Mouse (Mus musculus) kidney, adult 9 months (tissue): ENCODE results near the gene Tas2r139.
"Not testable (repeated sequence)": the region's sequence is repeated elsewhere in the genome, so short reads cannot be mapped to it uniquely, and the experiment has no call there.

ENCODE experiments used
- DNase-seq: peaks from one replicate; pipeline ENCODE4 v3.0.0; 2022

Tas2r139 gene

DNA sequence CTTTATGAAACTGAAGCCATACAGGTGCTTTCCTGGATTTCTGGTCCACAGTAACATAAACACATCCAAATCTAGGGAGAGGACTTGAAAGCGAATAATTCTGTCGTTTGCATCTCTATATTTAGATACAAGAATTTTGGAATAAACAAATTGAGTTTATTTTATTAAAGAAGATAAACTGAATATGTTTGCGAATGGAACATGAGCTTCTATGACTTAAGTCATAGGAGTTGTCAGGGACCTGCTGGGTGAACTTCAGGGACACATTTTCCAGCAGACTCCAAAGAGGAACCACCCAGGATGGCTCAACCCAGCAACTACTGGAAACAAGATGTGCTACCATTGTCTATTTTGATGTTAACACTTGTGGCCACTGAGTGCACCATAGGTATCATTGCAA is at the start of gene Tas2r139:
Gene Tas2r139 (plus strand): TSS at position 301 of the 400 bp plus-strand sequence.
- DNase-seq, result no peak

DNA sequence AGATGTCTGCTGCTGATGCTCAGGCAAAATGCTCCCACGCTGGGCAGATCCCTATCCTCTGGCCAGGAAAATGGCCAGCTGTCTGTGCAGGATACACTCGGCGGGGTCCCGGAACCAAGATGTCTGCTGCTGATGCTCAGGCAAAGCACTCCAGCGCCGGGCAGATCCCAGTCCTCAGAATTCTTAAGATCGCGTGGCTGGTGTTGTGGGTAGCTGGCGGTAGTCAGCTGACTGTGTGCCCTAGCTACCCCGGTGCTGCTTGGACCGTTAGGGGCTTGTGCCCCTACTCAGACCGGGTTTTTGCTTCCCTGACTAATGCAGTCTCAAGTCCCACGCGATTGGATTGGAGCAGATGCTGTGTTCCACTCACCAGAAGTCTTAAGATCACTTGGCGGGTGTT is 10.4 kb downstream of the Tas2r139 start:
- DNase-seq, result not testable (repeated sequence)

DNA sequence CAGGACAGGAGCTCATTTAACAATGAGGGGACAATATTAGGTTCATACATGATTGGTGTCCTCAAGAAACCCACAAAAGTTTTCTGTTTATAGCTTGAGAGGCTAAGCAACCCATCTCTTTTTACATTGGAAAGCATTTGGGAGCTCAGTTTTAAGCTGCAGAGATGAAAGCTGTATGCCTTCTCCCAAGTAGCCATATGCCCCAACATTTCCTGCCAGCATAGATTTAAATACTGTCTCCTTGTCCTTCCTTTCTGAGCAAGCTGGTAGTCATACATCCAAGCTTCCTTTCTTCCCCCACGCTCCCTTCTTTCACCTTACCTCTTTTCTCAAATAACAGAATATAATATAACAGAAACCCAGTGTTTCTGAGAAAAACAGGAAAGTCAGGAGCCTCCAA is 41.7 kb downstream of the Tas2r139 start:
- no peak for DNase-seq

DNA sequence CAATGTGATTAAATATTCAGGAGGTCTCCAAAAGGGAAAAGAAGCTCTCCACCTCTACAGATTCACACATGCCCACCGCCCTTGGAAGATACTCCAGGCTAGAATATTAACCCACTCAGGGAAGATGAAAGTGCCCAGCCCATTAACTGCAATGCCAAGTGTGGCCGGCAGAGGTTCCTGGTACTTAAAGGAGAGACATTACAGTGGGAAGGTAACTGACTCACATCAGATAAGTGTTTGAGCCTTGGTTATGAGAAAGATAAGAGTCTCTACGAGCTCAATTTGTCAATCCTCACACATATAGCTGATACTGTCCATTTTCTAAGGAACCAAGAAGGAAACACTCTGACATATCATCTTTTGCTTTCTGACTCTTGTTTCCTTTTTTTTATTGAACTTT is 45.5 kb downstream of the Tas2r139 start:
- no peak for DNase-seq
